24 mouse cellular contexts compared by ENCODE assay signal in genomic region chr1:128762854-128763253, GRCm38 (mm10).
"Had no signal": no experiment of that assay in that cellular context is flagged by ENCODE, and none has a peak within 500 bp of the region (broad histone marks: within the 10 kb centered on the region; RNA-seq: fewer than 3 reads in every experiment).

No protein-coding gene starts in this region.

- H3K27me3 ChIP-seq: heart, embryonic 13.5 days; heart, embryonic 15.5 days; hindbrain, embryonic 15.5 days; limb, embryonic 13.5 days; limb, embryonic 15.5 days had no signal

- ATAC-seq: forebrain, embryonic 16.5 days; hindbrain, postnatal 0 days; intestine, embryonic 16.5 days had no signal

- H3K4me2 ChIP-seq: heart, embryonic 11.5 days; heart, embryonic 13.5 days; heart, embryonic 15.5 days; hindbrain, embryonic 13.5 days; hindbrain, embryonic 15.5 days; limb, embryonic 13.5 days; limb, embryonic 15.5 days had no signal

- H3K36me3 ChIP-seq: heart, embryonic 13.5 days; heart, embryonic 15.5 days; hindbrain, embryonic 13.5 days; hindbrain, embryonic 15.5 days; limb, embryonic 13.5 days; limb, embryonic 15.5 days had no signal

- H3K4me1 ChIP-seq: heart, embryonic 13.5 days; heart, embryonic 15.5 days; hindbrain, embryonic 15.5 days; limb, embryonic 13.5 days had no signal

- H3K9me3 ChIP-seq: heart, embryonic 13.5 days; heart, embryonic 15.5 days; hindbrain, embryonic 13.5 days; hindbrain, embryonic 15.5 days; limb, embryonic 13.5 days; limb, embryonic 15.5 days had no signal

- H3K9ac ChIP-seq: heart, embryonic 13.5 days; heart, embryonic 15.5 days; hindbrain, embryonic 13.5 days; hindbrain, embryonic 15.5 days; limb, embryonic 13.5 days; limb, embryonic 15.5 days had no signal

- DNase-seq: gastrocnemius, adult 2 months; gastrocnemius, postnatal 10 days; gastrocnemius, postnatal 36 days; heart, adult 2 months; heart, postnatal 14 days; heart, postnatal 36 days; kidney, adult 11 months; kidney, adult 2 months; kidney, adult 9 months; kidney, postnatal 10 days; kidney, postnatal 36 days; layer of hippocampus, adult 9-11 months; layer of hippocampus, postnatal 36 days; left cerebral cortex, postnatal 4 days had no signal

- H3K27ac ChIP-seq: gastrocnemius, adult 2 months; heart, adult 2 months; heart, embryonic 13.5 days; heart, embryonic 15.5 days; hindbrain, embryonic 13.5 days; hindbrain, embryonic 15.5 days; hindbrain, postnatal 0 days; limb, embryonic 13.5 days; limb, embryonic 15.5 days had no signal

- H3K4me3 ChIP-seq: gastrocnemius, adult 2 months; heart, adult 2 months; heart, embryonic 13.5 days; heart, embryonic 15.5 days; hindbrain, embryonic 13.5 days; hindbrain, embryonic 15.5 days; limb, embryonic 13.5 days; limb, embryonic 15.5 days had no signal
